Mouse (Mus musculus): ENCODE data around the gene Gars.
A peak's percentile ranks its signal among the peaks of the same experiment; 100 is the strongest.

Gene Gars

DNA sequence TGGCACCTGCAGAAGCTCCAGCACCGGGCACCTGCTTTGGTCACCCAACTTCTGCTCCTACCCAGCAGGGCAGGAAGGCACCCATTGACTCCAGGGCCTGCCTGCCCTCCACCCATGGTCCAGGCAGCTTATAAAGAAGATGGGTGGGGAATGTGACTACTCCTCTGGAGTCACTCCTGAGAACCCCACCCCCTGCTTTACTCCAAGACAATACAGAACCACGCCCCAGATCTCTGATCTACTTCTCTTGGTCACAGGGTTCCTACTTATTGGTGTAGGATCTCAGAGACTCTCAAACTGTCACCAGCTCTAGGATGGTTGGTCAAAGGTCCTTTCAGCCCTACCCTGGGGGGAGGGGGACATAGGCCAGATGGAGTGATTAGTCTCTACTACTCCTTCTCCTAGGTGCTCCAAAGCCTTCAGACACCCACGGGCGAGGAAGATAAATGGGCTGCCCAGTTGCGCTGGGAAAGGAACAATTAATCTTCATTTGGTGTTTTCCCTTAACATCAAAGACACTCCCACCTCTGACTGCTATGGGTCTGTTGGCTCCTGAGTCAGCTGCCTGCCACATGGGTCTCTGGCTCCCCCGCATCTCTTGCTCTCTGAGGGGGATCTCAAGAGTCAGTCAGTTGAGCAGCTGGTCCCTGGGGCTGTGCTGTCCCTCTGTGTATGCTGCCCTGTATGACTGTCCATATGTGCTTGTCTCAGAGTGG, 55.8 kb downstream of the Gars start:
- no peak for DNase-seq (ENCODE audit: low read depth, low spot score)

DNA sequence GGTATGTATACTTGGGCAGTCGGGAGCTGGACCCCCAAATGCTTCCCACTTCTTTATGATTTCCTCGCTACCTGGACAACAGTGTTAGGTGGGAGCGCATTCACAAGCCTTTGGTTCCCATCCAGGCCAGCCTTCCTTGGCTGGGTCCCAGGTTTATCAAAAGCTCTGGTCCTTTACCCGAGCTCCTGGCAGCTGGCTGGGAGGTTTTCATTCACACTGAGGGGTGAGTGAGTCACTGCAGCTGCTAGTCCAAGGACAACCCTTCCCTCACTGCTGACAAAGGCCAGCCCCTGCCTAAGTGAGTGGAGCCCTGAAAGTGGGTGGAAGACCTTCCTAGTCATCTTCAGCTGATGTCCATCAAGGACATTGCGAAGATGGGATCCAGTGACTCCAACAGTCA, 60.2 kb downstream of the Gars start:
- no peak for DNase-seq (ENCODE audit: low read depth, low spot score)

DNA sequence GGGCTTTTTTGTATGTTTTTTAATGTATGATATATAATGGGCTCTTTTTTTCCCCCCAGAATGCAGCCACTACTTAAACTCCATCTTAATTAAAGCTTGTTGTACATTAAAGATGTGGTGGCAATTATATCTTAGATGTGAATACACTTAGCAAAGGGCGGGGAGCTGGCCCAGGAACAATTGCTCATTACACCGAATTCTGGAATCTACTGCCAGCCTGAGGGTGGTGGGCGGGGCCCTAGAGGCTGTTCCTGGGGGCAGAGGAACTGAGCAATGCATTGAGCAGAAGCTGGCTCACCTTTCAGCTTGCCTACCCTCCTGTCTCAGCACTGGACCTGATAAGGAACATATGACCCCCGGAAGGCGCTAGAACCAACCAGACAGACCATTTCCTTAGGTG, 60.8 kb downstream of the Gars start:
- no peak for DNase-seq (ENCODE audit: low read depth, low spot score)

DNA sequence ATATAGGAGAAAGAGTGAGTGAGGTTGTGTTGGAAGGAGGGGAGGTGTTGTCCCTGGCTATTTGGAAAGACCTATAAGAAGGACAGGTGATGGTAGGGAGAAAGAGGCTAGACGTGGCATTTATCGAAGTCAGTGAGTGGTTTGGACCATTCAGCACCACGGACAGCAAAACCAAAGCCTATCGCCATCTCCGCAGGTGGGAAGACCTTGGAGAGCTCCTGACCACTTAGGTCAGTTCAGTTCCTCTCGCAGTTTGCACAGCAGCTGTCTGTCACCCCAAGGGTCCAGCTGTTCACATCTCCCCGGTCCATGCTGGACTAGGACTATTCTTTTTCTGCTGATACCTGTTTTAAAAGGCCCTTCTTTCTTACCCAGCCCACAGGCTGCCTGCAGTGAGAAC, 70.6 kb downstream of the Gars start:
- DNase-seq (ENCODE audit: low read depth, low spot score) = no peak

DNA sequence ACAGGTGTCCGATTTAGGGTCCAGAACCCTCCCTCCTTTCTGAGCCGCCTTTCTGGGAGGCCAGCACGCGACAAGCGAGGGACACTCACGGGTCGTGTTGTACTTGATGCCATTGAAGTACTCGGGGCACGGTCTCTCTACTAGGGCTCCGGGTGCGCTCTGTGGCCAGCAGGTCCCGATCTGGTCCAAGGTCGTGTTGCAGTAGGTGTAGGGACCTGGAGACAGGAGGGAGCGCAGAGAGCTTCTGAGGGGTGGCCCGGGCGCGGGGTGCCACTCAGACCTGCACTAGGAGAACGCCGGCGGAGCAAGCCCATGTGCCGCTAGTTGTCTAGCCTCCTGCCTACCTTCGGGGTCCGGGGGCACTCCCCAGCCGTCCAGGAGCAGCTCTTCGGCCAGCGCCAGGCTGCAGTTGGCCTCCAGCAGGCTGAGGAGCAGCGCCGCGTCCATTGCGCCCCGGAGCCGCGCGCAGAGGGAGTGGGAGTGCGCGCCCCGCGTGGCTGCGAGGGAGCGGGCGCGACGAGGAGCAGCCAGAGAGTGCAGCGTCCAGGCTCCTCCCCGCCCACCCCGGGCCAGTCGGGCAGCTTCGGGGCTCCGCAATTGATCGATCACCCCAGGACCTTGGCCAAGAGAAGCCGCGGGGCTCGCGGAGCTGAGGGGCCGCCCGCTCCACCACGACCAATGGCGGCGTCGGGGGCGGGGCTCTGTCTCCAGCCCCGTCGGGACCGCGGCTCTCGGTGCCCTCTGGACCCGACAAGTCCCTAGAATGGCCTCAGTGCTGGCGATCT, 79.7 kb downstream of the Gars start:
- no peak for DNase-seq (ENCODE audit: low read depth, low spot score)

DNA sequence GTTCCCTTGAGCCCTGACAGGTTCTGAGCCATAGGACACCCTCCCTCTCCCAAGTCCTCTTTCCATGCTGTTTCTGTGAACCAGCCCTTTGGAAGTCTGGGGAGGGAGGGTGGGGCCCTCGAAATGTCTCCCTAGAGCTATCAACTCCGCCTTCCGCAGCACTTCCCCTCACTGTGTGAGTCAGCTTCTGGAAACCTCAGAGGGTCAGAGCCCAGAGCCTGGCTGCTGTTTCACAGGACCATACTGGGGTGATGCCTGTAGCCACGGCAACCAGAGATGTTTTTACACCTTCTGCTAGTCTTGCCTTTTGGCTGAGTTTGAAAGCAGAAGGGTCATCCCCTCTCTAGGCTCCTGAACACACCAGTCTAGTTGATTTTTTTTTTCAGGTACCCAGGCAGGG, 85.2 kb downstream of the Gars start:
- peak; percentile 68 for DNase-seq (ENCODE audit: low read depth, low spot score)

DNA sequence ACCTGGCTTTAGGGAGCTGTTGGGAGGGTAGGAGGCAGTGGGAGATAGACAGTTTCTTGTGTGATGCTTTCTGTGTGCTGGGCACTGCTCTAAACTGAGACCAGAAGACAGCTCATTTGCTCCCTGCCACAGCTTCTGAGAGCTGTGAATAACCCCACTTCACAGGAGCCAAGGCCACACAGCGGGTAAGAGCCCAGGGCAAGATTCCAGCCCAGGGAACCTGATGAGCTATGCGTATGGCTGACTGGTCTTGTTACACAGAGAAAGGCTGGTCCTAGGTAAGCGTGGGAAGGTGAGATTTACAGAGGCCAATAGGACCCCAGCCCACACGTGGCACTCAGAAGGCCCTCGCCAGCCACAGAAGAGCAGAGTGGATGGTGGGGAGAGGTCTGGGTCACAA, 88.8 kb downstream of the Gars start:
- peak; percentile 59 for DNase-seq (ENCODE audit: low read depth, low spot score)

DNA sequence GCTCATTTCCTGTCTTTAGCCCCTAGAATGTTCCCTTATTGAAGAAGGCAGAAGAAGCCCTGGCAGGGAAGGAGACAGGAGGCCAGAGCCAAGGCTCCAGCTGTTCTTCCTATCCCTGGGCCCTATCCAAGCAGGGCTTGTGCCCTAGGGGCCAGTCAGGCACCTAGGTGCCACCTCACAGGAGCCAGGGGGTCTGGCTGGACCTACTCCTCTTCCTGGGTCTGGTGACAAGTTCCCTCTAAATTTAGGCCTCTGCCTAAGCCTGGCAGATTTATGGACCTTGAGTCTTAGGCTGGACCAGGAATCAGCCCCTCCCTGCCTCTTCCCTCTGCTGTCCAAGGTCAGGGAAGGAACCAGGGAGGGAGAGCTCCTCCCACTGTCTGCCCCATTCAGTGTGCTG, 90.6 kb downstream of the Gars start:
- DNase-seq (ENCODE audit: low read depth, low spot score) = peak; percentile 89
